In the genomic region with DNA sequence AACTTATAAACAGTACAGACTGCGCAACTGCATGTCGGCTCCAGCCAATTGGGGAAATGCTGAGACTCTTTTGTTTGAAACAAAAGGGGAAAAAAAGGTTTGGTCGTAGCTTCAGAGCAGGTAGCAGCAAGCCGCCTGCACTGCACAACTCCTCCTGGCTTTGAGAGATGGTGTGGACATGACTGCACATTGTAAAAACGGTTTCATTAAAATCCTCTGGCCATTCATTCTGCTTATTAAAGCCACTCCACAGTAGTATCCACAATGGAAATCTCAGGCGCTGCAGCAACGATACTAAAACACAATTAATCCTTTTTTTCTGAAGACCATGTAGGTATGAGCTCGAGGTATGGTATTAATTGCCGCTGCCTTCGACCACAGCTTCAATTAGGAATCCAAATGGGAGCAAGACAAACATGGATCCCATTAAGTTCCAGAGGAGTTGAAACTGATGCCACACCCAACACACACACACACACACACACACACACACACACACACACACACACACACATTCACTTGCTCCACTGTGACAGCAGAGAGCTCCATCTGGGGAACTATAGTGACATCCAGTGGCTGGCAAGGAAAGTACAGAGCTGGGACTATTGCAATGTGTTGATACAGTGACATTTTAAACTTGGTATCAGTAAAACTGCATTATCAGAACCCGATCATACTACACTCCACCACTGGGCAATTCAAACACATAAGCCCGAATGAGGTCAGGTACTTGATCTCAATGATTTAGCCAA, we compare ENCODE assay signal across 9 mouse cellular contexts.
DNase-seq lines count a peak whose midpoint lies in the region; ATAC-seq and TF ChIP-seq lines count a peak whose summit lies in the region.
"Had no signal": no experiment of that assay in that cellular context is flagged by ENCODE, and none has a peak within 500 bp of the region (broad histone marks: within the 10 kb centered on the region; RNA-seq: fewer than 3 reads in every experiment).

No protein-coding gene starts in this region.

- peak; percentile 86 for TF ChIP-seq CTCF in lung, postnatal 0 days (IDR thresholded peaks at IDR 0.05)

- no peaks in the 10 kb centered on the region for H3K36me3 ChIP-seq in lung, postnatal 0 days (ENCODE audit: insufficient read depth, low read length)
- H3K36me3 ChIP-seq: heart, embryonic 15.5 days had no signal

- H3K27ac ChIP-seq in lung, postnatal 0 days (ENCODE audit: low read length) = no peak overlapping the region
- H3K27ac ChIP-seq: heart, embryonic 15.5 days had no signal

- no peak overlapping the region for H3K4me3 ChIP-seq in lung, postnatal 0 days (ENCODE audit: low read depth, low read length)
- H3K4me3 ChIP-seq: heart, embryonic 15.5 days had no signal

- 77% methylated on average over 12 of the region's 12 CpGs for WGBS in lung, postnatal 0 days

- H3K9me3 ChIP-seq in lung, postnatal 0 days (ENCODE audit: low read length) = no peaks in the 10 kb centered on the region
- H3K9me3 ChIP-seq: heart, embryonic 15.5 days had no signal

- DNase-seq in cerebellum, adult 18-20 months = peak; percentile 9 to 17
- no peak for DNase-seq in cerebellum, adult 9-11 months
- peak; percentile 40 for DNase-seq in R1 (ENCODE audit: low read depth, low spot score)
- DNase-seq in kidney, postnatal 36 days = peak; percentile 17 to 55
- peak; percentile 64 for DNase-seq in lung, postnatal 0 days (ENCODE audit: low spot score)
- peak; percentile 72 to 77 for DNase-seq in right cerebral cortex, postnatal 10 days (ENCODE audit: low spot score in 2 of 2)

- H3K9ac ChIP-seq in lung, postnatal 0 days (replicated peaks; ENCODE audit: low read depth) = no peak overlapping the region
- H3K9ac ChIP-seq: heart, embryonic 15.5 days had no signal

- H3K27me3 ChIP-seq in lung, postnatal 0 days (replicated peaks; ENCODE audit: insufficient read depth, low read length) = no peaks in the 10 kb centered on the region
- H3K27me3 ChIP-seq: heart, embryonic 15.5 days had no signal

- no peak overlapping the region for H3K4me2 ChIP-seq in lung, postnatal 0 days (replicated peaks; ENCODE audit: low read depth, low read length)
- H3K4me2 ChIP-seq: heart, embryonic 15.5 days had no signal

- peak; percentile 98 for ATAC-seq in frontal cortex, adult (ENCODE audit: low TSS enrichment)
- peak; percentile 50 for ATAC-seq in lung, postnatal 0 days
- ATAC-seq in CD4-positive, CD25-positive, alpha-beta regulatory T cell, adult 4 months = no peak

- no peaks in the 10 kb centered on the region for H3K4me1 ChIP-seq in lung, postnatal 0 days (ENCODE audit: insufficient read depth, low read depth, low read length)
- H3K4me1 ChIP-seq: heart, embryonic 15.5 days had no signal

- no peak for TF ChIP-seq EP300 in lung, postnatal 0 days (IDR thresholded peaks at IDR 0.05)
